8 mouse cellular contexts compared by ENCODE assay signal in the genomic region with DNA sequence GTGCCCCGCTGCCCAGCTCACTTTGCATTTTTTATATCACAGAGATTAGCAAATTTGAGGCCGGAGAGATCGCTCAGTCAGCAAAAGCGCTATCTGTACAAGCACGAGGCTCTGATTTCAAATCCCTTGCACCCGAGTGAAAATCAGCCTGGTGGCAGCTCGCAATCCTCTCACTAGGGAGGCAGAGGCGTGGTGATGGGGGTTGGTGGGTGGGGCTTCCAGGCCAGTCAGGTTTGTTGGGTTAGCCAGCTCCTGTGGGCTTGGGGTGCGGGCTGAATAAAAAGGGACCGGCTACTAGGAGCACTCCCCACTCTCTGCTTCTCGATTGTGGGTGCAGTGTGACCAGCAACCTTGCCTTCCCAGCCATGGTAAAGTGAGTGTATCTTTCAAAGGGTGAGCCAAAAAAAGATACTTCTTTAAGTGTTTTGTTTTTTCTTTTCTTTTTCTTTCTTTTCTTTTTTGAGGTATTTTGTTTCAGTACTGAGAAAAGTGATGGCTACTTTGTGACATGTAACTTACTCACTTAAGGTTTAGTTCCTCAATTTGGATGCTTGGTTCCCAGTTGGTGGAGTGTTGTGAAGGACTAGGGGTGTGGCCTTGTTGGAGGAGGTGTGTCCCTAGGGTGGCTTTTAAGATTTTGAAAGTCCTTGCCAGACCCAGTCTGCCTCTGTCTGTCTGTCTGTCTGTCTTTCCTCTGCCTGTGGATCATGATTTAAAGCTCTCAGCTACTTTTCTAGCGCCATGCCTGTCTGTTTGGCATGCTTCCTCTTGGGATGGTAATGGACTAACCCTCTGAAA. TPM values are rescaled to one million over a fixed set of nuclear protein-coding genes. Genes with fewer than 3 reads are reported as not detected.
DNase-seq lines count a peak whose midpoint lies in the region; ATAC-seq lines count a peak whose summit lies in the region.

No protein-coding gene starts in this region.

- H3K4me2 ChIP-seq in midbrain, embryonic 13.5 days (replicated peaks), result no peak overlapping the region
- no peak overlapping the region; the same call in 1 of the 2 replicates for H3K4me2 ChIP-seq in midbrain, embryonic 14.5 days (ENCODE audit: low read length)

- DNase-seq in CD4-positive, CD25-positive, alpha-beta regulatory T cell, adult 2 months (ENCODE audit: low read depth, low spot score), result peak; percentile 78
- no peak for DNase-seq in midbrain, embryonic 14.5 days
- peak; percentile 40 for DNase-seq in lung, postnatal 10 days
- peak; percentile 39 to 50 for DNase-seq in thymus, postnatal 10 days (ENCODE audit: low spot score in 2 of 2)
- no peak for DNase-seq in layer of hippocampus, adult 9-10 months (ENCODE audit: low spot score)
- DNase-seq in right cerebral cortex, postnatal 10 days (ENCODE audit: low spot score in 2 of 2), result no peak

- H3K36me3 ChIP-seq in midbrain, embryonic 13.5 days, result no peaks in the 10 kb centered on the region
- no peaks in the 10 kb centered on the region for H3K36me3 ChIP-seq in midbrain, embryonic 14.5 days (ENCODE audit: control insufficient read depth, insufficient read depth, low read length)

- H3K4me1 ChIP-seq in midbrain, embryonic 13.5 days (replicated peaks), result peaks cover 28% of the 10 kb centered on the region
- peaks cover 4% of the 10 kb centered on the region; the same call in 1 of the 2 replicates for H3K4me1 ChIP-seq in midbrain, embryonic 14.5 days (ENCODE audit: control insufficient read depth, insufficient read depth, low read length)

- no peaks in the 10 kb centered on the region for H3K9me3 ChIP-seq in midbrain, embryonic 13.5 days
- H3K9me3 ChIP-seq in midbrain, embryonic 14.5 days (ENCODE audit: control insufficient read depth, low read length), result no peaks in the 10 kb centered on the region

- H3K9ac ChIP-seq in midbrain, embryonic 13.5 days (replicated peaks), result peak overlapping the region; percentile 14; the same call in 1 of the 2 replicates
- no peak overlapping the region; the same call in 1 of the 2 replicates for H3K9ac ChIP-seq in midbrain, embryonic 14.5 days (replicated peaks; ENCODE audit: low read length)

- H3K4me3 ChIP-seq in midbrain, embryonic 13.5 days (replicated peaks), result no peak overlapping the region
- H3K4me3 ChIP-seq in midbrain, embryonic 14.5 days (replicated peaks; ENCODE audit: low read depth, low read length), result no peak overlapping the region

- H3K27me3 ChIP-seq in midbrain, embryonic 13.5 days, result no peaks in the 10 kb centered on the region
- H3K27me3 ChIP-seq in midbrain, embryonic 14.5 days (ENCODE audit: control insufficient read depth, insufficient read depth, low read length), result no peaks in the 10 kb centered on the region

- 50% methylated on average over 12 of the region's 12 CpGs for WGBS in midbrain, embryonic 13.5 days
- WGBS in midbrain, embryonic 14.5 days, result 42% methylated on average over 12 of the region's 12 CpGs

- no peak for ATAC-seq in CD4-positive, CD25-positive, alpha-beta regulatory T cell, adult 4 months
- ATAC-seq in midbrain, embryonic 13.5 days, result no peak
- no peak for ATAC-seq in midbrain, embryonic 14.5 days (ENCODE audit: low FRiP score, low TSS enrichment)

- H3K27ac ChIP-seq in midbrain, embryonic 13.5 days, result no peak overlapping the region
- no peak overlapping the region for H3K27ac ChIP-seq in midbrain, embryonic 14.5 days (replicated peaks; ENCODE audit: low read depth, low read length)

RNA-seq across cellular contexts. Expression of gene Prr3, which starts 17.9 kb away (rescaled TPM):
- polyA plus RNA-seq in CD4-positive, CD25-positive, alpha-beta regulatory T cell, adult 4 months (2017; shearing (Covaris generic)), result 10 to 100 TPM; 16.5 to 17.6 TPM
- 69.0 and 74.6 TPM in 2 replicates for polyA plus RNA-seq in midbrain, embryonic 13.5 days (2015; fragmentation: Nextera tagmentation; extraction: Ambion mirVana)
- polyA plus RNA-seq in midbrain, embryonic 14.5 days (2014; fragmentation: Nextera tagmentation; extraction: Ambion mirVana), result 80.3 and 87.3 TPM in 2 replicates

RNA-seq across cellular contexts. Expression of gene Gnl1, which starts 18.3 kb away (rescaled TPM):
- polyA plus RNA-seq in CD4-positive, CD25-positive, alpha-beta regulatory T cell, adult 4 months (2017; shearing (Covaris generic)), result 1 to 10 TPM; 8.1 to 9.2 TPM
- polyA plus RNA-seq in midbrain, embryonic 13.5 days (2015; fragmentation: Nextera tagmentation; extraction: Ambion mirVana), result 46.4 and 50.3 TPM in 2 replicates
- 42.4 and 49.6 TPM in 2 replicates for polyA plus RNA-seq in midbrain, embryonic 14.5 days (2014; fragmentation: Nextera tagmentation; extraction: Ambion mirVana)

RNA-seq across cellular contexts. Expression of gene H2-T24, which starts 22.4 kb away (rescaled TPM):
- 10 to 100 TPM; 31.2 to 45.1 TPM for polyA plus RNA-seq in CD4-positive, CD25-positive, alpha-beta regulatory T cell, adult 4 months (2017; shearing (Covaris generic))
- polyA plus RNA-seq in midbrain, embryonic 13.5 days (2015; fragmentation: Nextera tagmentation; extraction: Ambion mirVana), result 7.8 and 8.1 TPM in 2 replicates
- polyA plus RNA-seq in midbrain, embryonic 14.5 days (2014; fragmentation: Nextera tagmentation; extraction: Ambion mirVana), result 7.4 and 9.8 TPM in 2 replicates

RNA-seq across cellular contexts. Expression of gene Abcf1, which starts 28.4 kb away (rescaled TPM):
- polyA plus RNA-seq in CD4-positive, CD25-positive, alpha-beta regulatory T cell, adult 4 months (2017; shearing (Covaris generic)), result 100 to 1,000 TPM; 122 to 174 TPM
- polyA plus RNA-seq in midbrain, embryonic 13.5 days (2015; fragmentation: Nextera tagmentation; extraction: Ambion mirVana), result 107 and 112 TPM in 2 replicates
- 64.9 and 82.4 TPM in 2 replicates for polyA plus RNA-seq in midbrain, embryonic 14.5 days (2014; fragmentation: Nextera tagmentation; extraction: Ambion mirVana)

RNA-seq across cellular contexts. Expression of gene H2-T23, which starts 34.7 kb away (rescaled TPM):
- polyA plus RNA-seq in CD4-positive, CD25-positive, alpha-beta regulatory T cell, adult 4 months (2017; shearing (Covaris generic)), result 1,000 to 10,000 TPM in 1 of 2 experiments, 100 to 1,000 TPM in 1; 829 to 1,151 TPM
- polyA plus RNA-seq in midbrain, embryonic 13.5 days (2015; fragmentation: Nextera tagmentation; extraction: Ambion mirVana), result 4.3 and 5.2 TPM in 2 replicates
- polyA plus RNA-seq in midbrain, embryonic 14.5 days (2014; fragmentation: Nextera tagmentation; extraction: Ambion mirVana), result 4.4 TPM in 2 replicates

Comparison
In these comparisons a context has a peak if more than half of its experiments do, and no peak if none do; other contexts are left out.
1. DNase-seq: peak in CD4-positive, CD25-positive, alpha-beta regulatory T cell, adult 2 months (single experiment), lung, postnatal 10 days (single experiment) and thymus, postnatal 10 days (2 of 2); none in midbrain, embryonic 14.5 days (single experiment), layer of hippocampus, adult 9-10 months (single experiment) and right cerebral cortex, postnatal 10 days (0 of 2).